Mouse (Mus musculus) lung, adult 18-20 months (tissue): ENCODE data around the gene Gm5773.
"Not testable (repeated sequence)": the region's sequence is repeated elsewhere in the genome, so short reads cannot be mapped to it uniquely, and the experiment has no call there.

Experiments
- DNase-seq, 2 experiments: peaks; one replicate each; pipeline ENCODE4 v3.0.0; 2022; ENCODE audit warnings: mixed read lengths in 2 of 2

Gm5773 gene

GRCm38 (mm10) chr3:93772700-93773099 is at the start of gene Gm5773:
Gene Gm5773, plus strand, starts transcription at chr3:93773000.
- not testable (repeated sequence) for DNase-seq

GRCm38 (mm10) chr3:93745475-93745874 is 27.3 kb upstream of the Gm5773 start:
- not testable (repeated sequence) for DNase-seq

- DNase-seq: not testable (repeated sequence)
Observed at GRCm38 (mm10) chr3:93754022-93754421, 18.8 kb upstream of the Gm5773 start.

GRCm38 (mm10) chr3:93796098-93796497 is 23.3 kb downstream of the Gm5773 start, which contains the start of gene Tdpoz4:
Gene Tdpoz4, plus strand, starts transcription at chr3:93796398.
- DNase-seq: not testable (repeated sequence)

- DNase-seq: not testable (repeated sequence)
Observed at GRCm38 (mm10) chr3:93813341-93813740, 40.5 kb downstream of the Gm5773 start.
